Mouse (Mus musculus) lung, embryonic 16.5 days (tissue): ENCODE results near the gene Lingo3. TPM values are rescaled to one million over a fixed set of nuclear protein-coding genes. Genes with fewer than 3 reads are reported as not detected.

ENCODE experiments used
- ATAC-seq: fragments of 200-750 bp; cut with Nextera tagmentation; 2 replicates; pipeline ENCODE4 v1.8.0; 2017; ENCODE audit warnings: low read depth, mild to moderate bottlenecking, moderate library complexity
- H3K27ac ChIP-seq: fragments of 300-500 bp; sonication (generic); 2 replicates; pipeline ENCODE4 v1.5.1; 2014; ENCODE audit warnings: mild to moderate bottlenecking, control low read depth, low read length
- H3K27me3 ChIP-seq: fragments of 300-500 bp; sonication (generic); 2 replicates; pipeline ENCODE4 v1.6.1; 2014; ENCODE audit warnings: low read depth, low read length, mixed read lengths; ENCODE audit not compliant: control insufficient read depth, insufficient read depth
- H3K36me3 ChIP-seq: fragments of 300-500 bp; sonication (generic); 2 replicates; pipeline ENCODE4 v1.6.1; 2014; ENCODE audit warnings: low read length; ENCODE audit not compliant: control insufficient read depth, insufficient read depth
- H3K4me1 ChIP-seq: fragments of 300-500 bp; sonication (generic); replicated peaks from 2 replicates; pipeline ENCODE4 v1.6.1; 2014; ENCODE audit warnings: low read length, mixed read lengths; ENCODE audit not compliant: control insufficient read depth, insufficient read depth
- H3K4me2 ChIP-seq: fragments of 300-500 bp; sonication (generic); 2 replicates; pipeline ENCODE4 v1.6.1; 2014; ENCODE audit warnings: low read depth, low read length, control low read depth
- H3K4me3 ChIP-seq: fragments of 300-500 bp; sonication (generic); 2 replicates; pipeline ENCODE4 v1.5.1; 2014; ENCODE audit warnings: mild to moderate bottlenecking, low read length, control low read depth
- H3K9ac ChIP-seq: fragments of 300-500 bp; sonication (generic); 2 replicates; pipeline ENCODE4 v1.6.1; 2014; ENCODE audit warnings: low read length, control low read depth
- H3K9me3 ChIP-seq: fragments of 300-500 bp; sonication (generic); 2 replicates; pipeline ENCODE4 v1.6.1; 2016; ENCODE audit warnings: low read length; ENCODE audit not compliant: control insufficient read depth
- WGBS: fragments of 180-500 bp; shearing (Covaris S2); extraction: QIAGEN DNeasy Blood & Tissue Kit; methylation state at CpG from one replicate; pipeline ENCODE4 v1.1.7; 2014; 5-methylcytosine and 5-hydroxymethylcytosine counted together
- polyA plus RNA-seq: library from polyadenylated mRNA; unstranded; fragments of >200 nt; fragmentation: Nextera tagmentation; extraction: Ambion mirVana; gene quantifications from 2 replicates; pipeline ENCODE4 v1.2.1, GENCODE M21; 2015

Gene Lingo3
- polyA plus RNA-seq, 1 experiment from 2014 or later, result 0.15 TPM

DNA sequence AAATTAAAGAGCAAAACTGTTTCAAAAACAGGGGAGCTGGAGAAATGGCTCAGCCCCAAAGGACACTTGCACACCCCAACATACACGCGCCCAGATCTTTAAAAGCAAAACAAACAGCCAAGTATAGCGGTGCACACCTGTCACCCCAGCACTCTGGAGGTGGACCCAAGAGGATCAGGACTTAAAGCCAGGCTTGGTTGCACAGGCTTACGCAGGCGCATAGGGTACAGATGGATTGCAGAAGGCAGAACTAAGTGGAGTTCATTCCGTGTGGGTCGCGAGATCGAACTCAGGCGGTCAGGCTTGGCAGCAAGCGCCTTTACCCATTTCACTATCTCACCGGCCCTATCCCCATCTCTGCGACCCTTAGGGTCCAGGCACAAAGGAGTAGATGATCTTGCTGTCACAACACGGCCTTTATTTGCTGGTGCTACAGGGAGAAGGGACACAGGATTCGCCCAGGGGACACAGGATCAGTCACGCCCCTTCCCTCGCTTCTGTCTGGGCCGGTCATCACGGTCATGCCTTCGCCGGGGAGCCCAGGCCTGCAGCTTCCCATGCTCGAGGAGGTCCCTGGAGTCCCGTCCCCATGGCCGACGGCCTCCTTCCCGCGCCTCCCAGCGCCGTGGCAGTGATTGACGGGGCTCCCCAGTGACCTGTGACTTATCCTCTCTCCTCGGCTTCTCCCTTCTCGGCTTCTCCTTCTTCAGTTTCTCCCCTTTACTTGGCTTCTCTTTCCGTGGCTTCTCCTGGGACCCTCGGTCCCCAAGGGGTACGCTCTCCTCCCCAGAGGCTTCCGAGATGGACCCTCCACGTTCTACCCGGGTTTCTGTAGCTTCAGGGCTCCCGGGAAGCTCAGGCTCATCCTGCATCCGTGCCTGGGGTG lies 35.5 kb downstream of the Lingo3 start:
- H3K9ac ChIP-seq, result peak overlapping the region; percentile 25
- WGBS, result 18% methylated on average over 39 of the region's 40 CpGs
- no peak for ATAC-seq

DNA sequence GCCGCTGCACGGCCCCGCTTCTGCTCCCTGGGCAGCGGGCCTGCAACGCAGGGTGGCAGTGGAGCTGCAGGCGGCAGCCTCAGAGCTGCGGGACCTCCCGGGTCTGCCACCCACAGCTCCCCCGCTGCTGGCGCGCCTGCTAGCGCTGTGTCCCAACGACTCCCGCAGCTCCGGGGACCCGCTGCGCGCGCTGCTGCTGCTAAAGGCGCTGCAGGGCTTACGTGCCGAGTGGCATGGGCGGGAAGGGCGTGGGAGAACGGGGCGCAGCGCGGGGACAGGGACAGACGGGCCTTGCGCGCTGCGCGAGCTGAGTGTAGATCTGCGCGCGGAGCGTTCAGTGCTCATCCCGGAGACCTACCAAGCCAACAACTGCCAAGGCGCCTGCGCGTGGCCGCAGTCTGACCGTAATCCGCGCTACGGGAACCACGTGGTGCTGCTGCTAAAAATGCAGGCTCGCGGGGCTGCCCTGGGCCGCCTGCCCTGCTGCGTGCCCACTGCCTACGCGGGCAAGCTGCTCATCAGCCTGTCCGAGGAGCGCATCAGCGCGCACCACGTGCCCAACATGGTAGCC lies 36.7 kb downstream of the Lingo3 start:
- Histone ChIP-seq H3K4me3 (peak overlapping the region; percentile 53), H3K4me2 (peak overlapping the region; percentile 65), H3K4me1 (peaks cover 30% of the 10 kb centered on the region), H3K9ac (peak overlapping the region; percentile 63), H3K27ac (peak overlapping the region; percentile 47), H3K9me3 (no peaks in the 10 kb centered on the region), H3K27me3 (peaks cover 17% of the 10 kb centered on the region), H3K36me3 (peaks cover 30% of the 10 kb centered on the region)
- WGBS, result 2% methylated on average over 57 of the region's 58 CpGs
- peak; percentile 75 for ATAC-seq

More for the DNA sequence above, 35.5 kb downstream of the Lingo3 start:
- Histone ChIP-seq H3K9me3 (no peaks in the 10 kb centered on the region), H3K4me1 (peaks cover 30% of the 10 kb centered on the region), H3K4me2 (peak overlapping the region; percentile 40), H3K27ac (no peak overlapping the region), H3K4me3 (peak overlapping the region; percentile 2; the same call in 1 of the 2 replicates), H3K36me3 (peaks cover 19% of the 10 kb centered on the region), H3K27me3 (peaks cover 17% of the 10 kb centered on the region)

DNA sequence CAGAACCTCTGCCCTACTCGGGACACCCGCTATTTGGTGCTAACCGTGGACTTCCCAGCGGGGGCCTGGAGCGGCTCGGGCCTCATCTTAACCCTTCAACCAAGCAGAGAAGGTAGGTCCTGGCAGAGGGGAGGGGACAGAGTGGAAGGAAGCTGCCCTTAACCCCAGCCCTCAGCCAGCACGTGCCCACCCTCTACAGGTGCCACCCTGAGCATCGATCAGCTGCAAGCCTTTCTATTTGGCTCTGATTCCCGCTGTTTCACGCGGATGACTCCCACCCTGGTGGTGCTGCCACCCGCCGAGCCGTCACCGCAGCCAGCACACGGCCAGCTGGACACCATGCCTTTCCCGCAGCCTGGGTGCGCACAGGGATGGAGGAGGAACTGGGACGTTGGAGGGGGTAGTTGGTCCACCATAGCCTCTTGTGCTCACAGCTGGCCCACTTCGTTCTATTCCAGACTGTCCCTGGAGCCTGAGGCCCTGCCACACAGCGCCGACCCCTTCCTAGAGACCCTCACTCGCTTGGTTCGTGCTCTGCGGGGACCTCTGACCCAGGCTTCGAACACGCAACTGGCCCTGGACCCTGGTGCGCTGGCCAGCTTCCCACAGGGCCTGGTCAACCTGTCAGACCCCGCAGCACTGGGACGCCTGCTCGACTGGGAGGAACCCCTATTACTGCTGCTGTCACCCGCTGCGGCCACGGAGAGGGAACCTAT lies 37.3 kb downstream of the Lingo3 start:
- peak overlapping the region; percentile 63 for H3K9ac ChIP-seq
- peaks cover 36% of the 10 kb centered on the region for H3K36me3 ChIP-seq
- peak overlapping the region; percentile 53 for H3K4me3 ChIP-seq
- ATAC-seq, result no peak; the same call in 1 of the 2 replicates
- H3K4me1 ChIP-seq, result peaks cover 30% of the 10 kb centered on the region
- H3K4me2 ChIP-seq, result peak overlapping the region; percentile 65
- peaks cover 17% of the 10 kb centered on the region for H3K27me3 ChIP-seq
- no peaks in the 10 kb centered on the region for H3K9me3 ChIP-seq
- peak overlapping the region; percentile 47 for H3K27ac ChIP-seq
- 39% methylated on average over 34 of the region's 34 CpGs for WGBS

DNA sequence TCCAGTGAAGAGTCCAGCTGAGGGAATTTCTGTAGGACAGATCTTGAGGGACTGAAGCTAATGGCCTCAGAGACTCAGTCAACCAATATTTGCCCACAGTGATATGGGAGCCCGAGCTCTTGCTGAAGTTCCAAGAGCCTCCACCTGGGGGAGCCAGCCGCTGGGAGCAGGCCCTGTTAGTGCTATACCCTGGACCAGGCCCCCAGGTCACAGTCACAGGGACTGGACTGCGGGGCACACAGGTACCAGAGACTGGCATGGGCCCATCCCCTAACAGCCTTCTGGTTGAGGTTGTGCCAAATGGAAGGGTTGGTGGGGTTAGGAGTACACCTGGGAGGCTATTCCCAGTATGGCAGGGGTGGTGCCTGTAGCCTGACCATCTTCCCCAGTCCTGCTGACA lies 37.9 kb downstream of the Lingo3 start:
- no peak overlapping the region for H3K4me3 ChIP-seq
- H3K27ac ChIP-seq, result no peak overlapping the region
- peaks cover 17% of the 10 kb centered on the region for H3K27me3 ChIP-seq
- ATAC-seq, result peak; percentile 39
- peaks cover 39% of the 10 kb centered on the region for H3K36me3 ChIP-seq
- no peaks in the 10 kb centered on the region for H3K9me3 ChIP-seq
- H3K9ac ChIP-seq, result no peak overlapping the region
- H3K4me2 ChIP-seq, result no peak overlapping the region
- 10% methylated on average over 3 of the region's 3 CpGs for WGBS
- peaks cover 30% of the 10 kb centered on the region for H3K4me1 ChIP-seq

DNA sequence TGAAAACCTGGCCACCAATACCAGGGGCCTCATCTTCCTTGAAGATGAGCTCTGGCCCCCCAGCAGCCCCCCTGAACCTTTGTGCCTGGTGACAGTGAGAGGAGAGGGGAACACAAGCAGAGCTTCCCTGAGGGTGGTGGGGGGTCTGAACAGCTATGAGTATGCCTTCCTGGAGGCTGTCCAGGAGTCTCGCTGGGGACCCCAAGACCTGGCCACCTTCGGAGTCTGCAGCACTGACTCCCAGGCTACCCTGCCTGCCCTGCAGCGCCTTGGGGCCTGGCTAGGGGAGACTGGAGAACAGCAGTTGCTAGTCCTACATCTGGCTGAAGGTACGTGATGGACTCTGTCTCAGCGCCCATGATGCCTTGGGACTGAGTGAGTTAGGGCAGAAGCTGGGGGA lies 38.5 kb downstream of the Lingo3 start:
- Histone ChIP-seq H3K27me3 (peaks cover 13% of the 10 kb centered on the region), H3K4me1 (peaks cover 30% of the 10 kb centered on the region), H3K4me2 (no peak overlapping the region), H3K9me3 (no peaks in the 10 kb centered on the region), H3K36me3 (peaks cover 39% of the 10 kb centered on the region), H3K27ac (no peak overlapping the region), H3K9ac (no peak overlapping the region), H3K4me3 (no peak overlapping the region)
- ATAC-seq, result no peak
- 74% methylated on average over 5 of the region's 5 CpGs for WGBS

DNA sequence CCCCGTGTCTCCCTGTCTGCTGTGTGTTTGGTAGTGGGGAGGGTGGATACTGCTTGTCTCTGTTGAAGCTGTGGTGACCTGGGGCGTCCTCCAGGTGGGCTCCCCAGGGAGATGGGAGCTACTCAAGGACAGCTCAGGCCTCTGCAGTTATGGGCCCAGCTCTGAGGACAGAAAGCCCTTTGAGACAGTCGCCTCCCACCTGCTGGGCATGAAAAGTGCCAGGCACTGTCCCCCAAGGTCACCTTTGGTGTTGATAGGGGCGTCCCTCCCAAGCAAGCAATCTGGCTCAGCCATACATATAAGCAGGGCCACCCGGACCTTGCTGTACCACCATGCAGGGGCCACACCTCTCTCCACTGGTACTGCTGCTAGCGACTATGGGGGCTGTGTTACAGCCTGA lies 38.9 kb downstream of the Lingo3 start, which contains the start of gene Amh:
Gene Amh, plus strand, starts transcription at position 328 of the 400 bp plus-strand sequence.
- H3K4me1 ChIP-seq, result peaks cover 31% of the 10 kb centered on the region
- H3K27ac ChIP-seq, result no peak within 1 kb of the TSS
- peaks cover 39% of the 10 kb centered on the region for H3K36me3 ChIP-seq
- no peaks in the 10 kb centered on the region for H3K9me3 ChIP-seq
- no peak within 1 kb of the TSS for H3K9ac ChIP-seq
- ATAC-seq, result no peak
- peaks cover 9% of the 10 kb centered on the region for H3K27me3 ChIP-seq
- no peak within 1 kb of the TSS for H3K4me2 ChIP-seq
- H3K4me3 ChIP-seq, result no peak within 1 kb of the TSS
- 64% methylated on average over 6 of the region's 6 CpGs for WGBS

DNA sequence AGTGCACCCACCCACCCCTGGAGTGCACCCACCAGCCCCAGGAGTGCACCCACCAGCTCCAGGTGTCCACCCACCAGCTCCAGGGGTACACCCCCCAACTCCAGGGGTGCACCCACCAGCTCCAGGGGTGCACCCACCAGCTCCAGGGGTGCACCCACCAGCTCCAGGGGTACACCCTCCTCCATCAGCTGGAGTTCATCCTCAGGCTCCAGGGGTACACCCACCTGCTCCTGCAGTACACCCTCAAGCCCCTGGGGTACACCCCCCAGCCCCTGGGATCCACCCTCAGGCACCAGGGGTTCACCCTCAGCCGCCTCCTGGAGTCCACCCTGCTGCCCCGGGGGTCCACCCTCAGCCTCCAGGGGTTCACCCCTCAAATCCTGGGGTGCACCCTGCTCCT lies 39.5 kb downstream of the Lingo3 start:
- H3K9me3 ChIP-seq, result no peaks in the 10 kb centered on the region
- no peak overlapping the region for H3K4me3 ChIP-seq
- no peak overlapping the region for H3K27ac ChIP-seq
- H3K4me2 ChIP-seq, result no peak overlapping the region
- H3K9ac ChIP-seq, result no peak overlapping the region
- 89% methylated on average over 2 of the region's 2 CpGs for WGBS
- peaks cover 6% of the 10 kb centered on the region; the same call in 1 of the 2 replicates for H3K27me3 ChIP-seq
- peaks cover 34% of the 10 kb centered on the region for H3K4me1 ChIP-seq
- ATAC-seq, result no peak
- peaks cover 39% of the 10 kb centered on the region for H3K36me3 ChIP-seq

DNA sequence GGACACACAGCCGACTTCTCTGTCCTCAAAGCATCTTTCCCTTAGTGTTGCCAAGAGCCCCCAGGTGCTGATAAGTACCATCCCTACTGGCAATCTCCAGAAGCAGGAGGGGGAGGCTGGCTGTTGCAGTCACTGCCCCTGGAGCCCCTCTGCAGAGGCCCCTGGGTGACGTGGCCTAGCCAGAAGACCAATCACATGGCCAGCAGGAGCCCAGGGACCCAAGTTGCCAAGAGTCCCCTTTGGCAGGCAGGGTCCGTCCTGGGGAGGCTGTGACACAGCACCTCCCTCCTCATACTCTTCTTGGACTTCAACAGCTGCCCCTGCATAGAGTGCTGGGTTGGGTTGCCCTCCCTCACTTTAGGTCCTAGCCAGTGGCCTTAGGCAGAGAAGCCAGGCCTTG lies 40.8 kb downstream of the Lingo3 start:
- H3K27me3 ChIP-seq, result peaks cover under 1% of the 10 kb centered on the region; the same call in 1 of the 2 replicates
- 81% methylated on average over 3 of the region's 3 CpGs for WGBS
- no peak for ATAC-seq
- peaks cover 39% of the 10 kb centered on the region for H3K36me3 ChIP-seq
- H3K4me3 ChIP-seq, result no peak overlapping the region
- no peaks in the 10 kb centered on the region for H3K9me3 ChIP-seq
- peaks cover 21% of the 10 kb centered on the region for H3K4me1 ChIP-seq
- no peak overlapping the region for H3K9ac ChIP-seq
- H3K27ac ChIP-seq, result no peak overlapping the region
- H3K4me2 ChIP-seq, result no peak overlapping the region
